Mouse (Mus musculus) cerebellum, postnatal 36 days (tissue): ENCODE measurements around the gene Csrp2.

Experiments used
- DNase-seq, 2 experiments: peaks; one replicate each; pipeline ENCODE4 v3.0.0; 2021 to 2022; ENCODE audit warnings: mixed read lengths in 2 of 2

Gene Csrp2

DNA sequence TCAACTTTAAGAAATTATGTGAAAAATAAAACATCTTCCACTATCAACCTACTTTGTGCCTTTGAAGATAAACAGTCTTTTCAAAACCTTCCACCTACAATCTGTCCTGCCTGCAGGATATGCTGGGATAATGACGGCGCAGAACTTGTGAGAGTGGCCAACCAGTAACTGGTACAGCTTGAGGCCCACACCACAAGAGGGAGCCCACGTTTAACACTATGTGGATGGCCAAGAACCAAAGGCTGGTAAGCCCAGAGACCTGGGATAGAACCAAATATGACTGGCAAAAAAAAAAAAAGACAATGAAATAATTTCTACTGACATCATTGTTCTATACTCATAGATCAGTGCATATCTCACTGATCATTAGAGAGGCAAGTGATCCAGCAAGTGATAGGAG, 54.9 kb downstream of the Csrp2 start:
- DNase-seq = peak; percentile 68 to 70

DNA sequence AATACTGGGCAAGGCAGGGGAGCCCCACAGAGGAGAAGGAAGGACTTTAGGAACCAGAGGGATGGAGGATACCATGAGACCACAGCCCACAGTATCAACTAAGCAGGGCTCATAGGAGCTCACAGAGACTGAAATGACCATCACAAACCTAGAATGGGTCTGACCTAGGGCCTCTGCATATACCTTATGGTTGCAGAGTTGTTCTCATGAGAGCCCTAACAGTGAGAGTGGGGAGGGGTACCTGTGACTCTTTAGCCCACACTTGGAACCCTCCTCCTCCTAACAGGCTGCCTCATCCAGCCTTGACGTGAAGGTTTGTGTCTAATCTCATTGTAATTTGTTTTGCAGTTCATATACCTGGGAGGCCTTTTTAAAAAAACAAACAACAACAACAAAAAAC, 55.3 kb downstream of the Csrp2 start:
- DNase-seq = no peak

DNA sequence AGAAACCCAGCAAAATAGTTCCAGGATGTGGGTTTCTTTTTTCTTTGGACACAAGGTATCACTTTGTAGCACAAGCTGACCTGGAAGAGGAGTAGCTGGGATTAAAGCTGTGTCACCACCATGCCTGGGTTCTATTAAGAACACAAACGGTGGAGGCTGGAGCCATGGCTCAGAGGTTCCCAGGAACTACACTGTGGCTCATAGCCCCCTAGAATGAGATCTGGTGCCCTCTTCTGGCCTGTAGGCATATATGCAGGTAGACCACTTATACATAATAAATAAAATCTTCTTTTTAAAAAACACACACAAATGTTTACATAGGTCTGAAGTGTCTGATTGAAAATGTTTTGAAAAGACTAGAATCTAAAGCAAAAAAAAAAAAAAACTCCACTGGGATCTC, 56.5 kb downstream of the Csrp2 start:
- peak; percentile 26 to 34 for DNase-seq

DNA sequence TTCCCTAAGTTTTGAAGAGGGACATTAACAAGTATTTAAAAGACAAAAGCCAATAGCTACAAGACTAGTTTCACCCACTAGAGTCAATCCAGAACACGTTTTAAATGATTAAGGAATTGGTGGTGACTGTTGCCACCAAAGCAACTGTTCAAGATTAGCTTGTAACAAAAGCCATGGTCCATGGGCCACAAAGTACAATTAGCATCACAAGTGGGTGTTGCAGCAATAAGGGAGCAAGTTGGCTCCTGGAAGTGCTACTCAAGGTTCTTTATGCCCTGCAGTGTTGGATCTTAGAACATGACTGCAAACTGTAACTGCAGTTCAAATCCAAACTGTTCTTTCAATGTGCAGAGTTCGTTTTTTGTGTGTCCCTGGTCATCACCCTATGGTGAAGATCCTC, 57.8 kb downstream of the Csrp2 start:
- DNase-seq = no peak

DNA sequence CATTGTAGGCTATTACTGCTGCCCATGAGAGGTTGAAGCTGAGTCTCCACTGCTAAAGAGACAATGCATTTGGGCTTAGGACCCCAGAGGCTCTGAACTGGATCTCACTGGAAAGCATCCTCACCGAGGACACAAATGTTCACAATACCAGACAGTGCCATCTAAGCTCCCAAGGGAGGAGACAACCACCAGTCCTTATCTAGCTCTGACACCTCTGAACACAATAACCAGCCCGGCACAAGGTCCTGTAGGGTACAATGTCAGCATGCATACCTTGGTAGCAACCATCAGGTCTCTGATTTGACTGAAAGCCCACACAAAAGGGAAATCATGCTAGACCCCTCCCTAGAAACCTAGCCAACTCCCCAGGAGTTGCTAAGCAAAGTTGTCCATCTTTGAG, 59.8 kb downstream of the Csrp2 start:
- no peak for DNase-seq

DNA sequence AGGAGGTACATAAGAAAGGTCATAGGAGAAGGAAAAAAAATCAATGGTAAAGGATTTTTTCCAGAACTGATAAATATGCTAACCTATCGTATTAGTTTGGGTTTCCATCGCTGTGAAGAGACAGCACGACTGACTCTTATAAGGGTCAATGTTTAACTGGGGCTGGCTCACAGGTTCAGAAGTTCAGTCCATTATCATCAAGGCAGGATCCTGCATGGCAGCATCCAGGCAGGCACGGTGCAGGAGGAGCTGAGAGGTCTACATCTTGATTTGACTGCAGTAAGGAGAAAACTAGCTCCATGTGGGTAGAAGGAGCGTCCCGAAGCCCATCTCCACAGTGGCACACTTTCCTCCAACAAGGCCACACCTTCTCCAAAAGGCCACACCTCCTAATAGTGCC, 60.9 kb downstream of the Csrp2 start:
- no peak for DNase-seq

DNA sequence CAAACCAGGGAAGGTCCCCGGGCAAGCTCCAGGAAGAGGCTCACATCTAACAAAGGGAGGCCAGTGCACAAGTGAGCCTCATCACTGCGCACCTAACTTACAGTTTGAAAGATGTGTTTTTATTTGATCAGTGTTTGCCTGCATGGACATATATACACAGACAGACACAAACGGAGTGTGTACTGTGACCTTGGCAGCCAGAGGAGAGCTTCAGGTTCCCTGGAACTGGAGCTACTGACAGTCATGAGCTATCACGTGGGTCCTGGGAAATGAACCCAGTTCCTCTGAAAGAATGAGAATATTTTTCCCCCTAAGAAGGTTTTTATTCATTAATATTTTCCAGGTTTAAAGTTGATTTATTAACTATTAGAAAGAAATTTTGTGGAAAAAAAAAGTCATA, 63.2 kb downstream of the Csrp2 start:
- no peak for DNase-seq

DNA sequence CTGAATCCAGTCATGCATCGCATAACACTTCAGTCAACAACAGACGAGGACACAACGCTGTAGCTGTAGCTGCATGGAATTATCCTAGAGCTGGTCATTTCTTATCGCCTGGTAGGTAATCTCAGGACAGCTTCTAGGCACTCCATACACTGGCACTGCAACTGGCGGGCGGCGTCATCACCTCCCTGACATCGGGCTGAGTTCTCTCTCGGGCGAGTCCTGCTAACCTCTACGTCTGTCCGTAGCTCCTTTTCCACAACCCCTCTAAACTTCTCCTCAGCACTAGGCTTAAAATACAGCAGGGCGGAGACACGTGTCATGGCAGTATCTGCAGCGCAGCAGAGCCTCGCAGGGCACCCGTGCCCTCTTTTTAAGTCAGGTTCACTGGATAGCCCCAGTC, 67.1 kb downstream of the Csrp2 start:
- no peak for DNase-seq
